Mouse (Mus musculus): ENCODE measurements around the gene Fasn.
A peak's percentile ranks its signal among the peaks of the same experiment; 100 is the strongest.
"Not testable (repeated sequence)": the region's sequence is repeated elsewhere in the genome, so short reads cannot be mapped to it uniquely, and the experiment has no call there.

Gene Fasn

DNA sequence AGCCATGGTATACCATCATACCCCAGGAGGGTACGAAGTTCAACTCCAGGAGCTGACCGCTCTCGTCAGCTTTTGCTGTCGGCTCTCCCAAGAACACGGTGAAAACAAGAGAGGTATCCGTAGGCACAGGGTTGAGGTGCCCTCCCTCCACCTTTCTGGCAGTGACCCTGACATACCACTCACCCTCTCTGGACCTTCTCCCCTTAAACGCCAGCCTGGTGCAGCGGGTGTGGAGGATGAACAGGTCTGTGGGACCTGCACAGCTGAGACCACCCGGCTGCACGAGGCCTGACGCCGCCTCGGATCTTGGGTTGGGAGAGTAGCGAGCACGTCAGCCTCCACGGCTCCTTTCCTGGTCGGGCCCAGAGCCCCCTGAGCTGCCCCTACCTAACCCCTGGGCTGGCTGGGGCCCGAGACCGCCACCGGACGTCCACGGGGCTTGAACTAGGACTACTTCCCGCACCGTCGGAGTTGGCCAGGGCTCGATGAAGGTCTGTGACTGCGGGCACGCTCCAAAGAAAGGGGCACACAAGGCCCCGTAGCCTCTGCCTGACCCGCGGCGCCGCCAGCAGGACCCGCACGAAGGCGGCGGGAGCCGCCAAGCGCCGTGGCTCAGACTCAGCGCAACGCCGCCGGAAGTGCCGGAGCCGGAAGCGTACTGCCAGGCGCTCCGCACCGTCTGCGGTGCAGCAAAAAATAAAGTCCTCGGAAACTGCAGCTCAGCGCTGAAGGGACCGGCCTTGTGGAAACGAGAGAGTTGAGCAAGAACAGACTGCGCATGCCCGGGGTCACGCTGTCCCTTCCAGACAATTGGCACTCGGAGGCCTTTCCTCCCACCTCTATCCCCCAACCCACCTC, 28.4 kb downstream of the Fasn start, which contains the start of gene Dus1l:
TSS of gene Dus1l (minus strand) at position 648 of the 858 bp plus-strand sequence.
- peak; percentile 90 for DNase-seq (ENCODE audit: low spot score)

DNA sequence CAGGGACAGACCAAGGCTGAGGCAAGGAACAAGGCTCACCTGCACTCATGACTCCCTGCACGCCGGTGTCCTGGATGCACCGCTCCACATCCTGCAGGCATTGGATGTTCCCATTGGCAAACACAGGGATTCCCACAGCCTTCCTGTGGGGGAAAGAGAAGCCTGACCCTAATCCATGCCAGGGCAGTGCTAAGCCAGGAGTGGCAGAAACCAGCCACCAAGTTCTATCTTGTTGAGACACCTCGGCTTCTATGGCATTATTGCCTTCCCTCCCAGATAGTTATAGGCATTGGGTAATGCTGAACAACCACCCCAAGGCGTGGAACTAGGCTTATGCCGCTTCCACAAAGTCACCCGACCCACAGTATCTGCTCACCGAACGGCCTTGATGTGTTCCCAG, 31.7 kb downstream of the Fasn start:
- no peak for DNase-seq (ENCODE audit: low spot score)

DNA sequence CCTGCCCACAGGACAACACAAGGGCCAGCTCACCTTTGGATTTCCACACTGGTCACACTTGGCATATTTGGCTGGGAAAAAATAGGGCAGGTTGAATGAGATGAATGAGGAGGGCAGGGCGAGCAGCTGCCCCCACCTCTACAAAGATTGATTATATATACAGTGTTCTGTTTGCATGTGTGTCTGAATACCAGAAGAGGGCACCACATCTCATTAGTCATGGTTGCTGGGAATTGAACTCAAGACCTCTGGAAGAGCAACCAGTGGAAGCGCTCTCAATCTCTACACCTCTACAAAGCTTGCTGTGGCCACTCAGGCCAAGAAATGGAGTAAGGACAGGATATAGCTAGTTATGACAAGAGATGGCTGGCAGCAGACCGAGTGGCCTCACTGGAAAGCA, 34.5 kb downstream of the Fasn start:
- no peak for DNase-seq (ENCODE audit: low spot score)

DNA sequence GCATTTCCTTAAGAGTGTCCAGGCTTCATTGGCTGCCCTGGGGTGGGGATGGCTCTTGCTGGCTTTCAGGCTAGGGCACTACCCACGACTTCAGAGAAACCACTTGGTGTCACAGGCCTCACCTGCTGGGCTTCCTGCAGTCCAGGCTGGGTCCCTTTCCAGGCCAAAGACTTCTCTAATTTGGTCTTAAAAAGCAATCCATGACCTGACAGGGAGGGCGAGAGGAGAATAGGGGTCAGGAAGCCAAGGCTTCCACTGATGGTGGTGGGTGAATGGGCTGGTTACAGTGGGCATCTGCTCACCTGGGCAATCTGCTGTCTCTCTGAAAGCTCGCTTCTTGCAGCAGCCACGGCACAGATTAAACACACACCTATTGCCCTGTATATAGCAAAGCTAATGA, 35.0 kb downstream of the Fasn start:
- DNase-seq (ENCODE audit: low spot score): no peak

DNA sequence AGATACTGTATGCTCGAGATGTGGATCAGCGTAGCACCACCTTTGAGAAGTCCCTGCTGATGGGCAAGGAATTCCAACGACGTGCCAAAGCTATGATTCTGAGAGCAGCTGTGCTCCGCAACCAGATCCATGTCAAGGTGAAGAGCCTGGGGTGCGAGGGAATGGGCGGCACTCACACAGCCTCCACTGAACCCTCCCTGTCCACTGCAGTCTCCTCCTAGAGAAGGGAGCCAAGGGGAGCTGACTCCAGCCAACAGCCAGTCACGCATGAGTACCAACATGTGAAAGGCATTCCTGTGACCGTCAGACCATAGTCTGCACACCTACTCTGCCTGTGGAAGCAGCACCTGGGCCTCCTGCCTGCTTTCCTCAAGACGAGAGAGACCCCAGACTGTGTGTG, 35.9 kb downstream of the Fasn start:
- DNase-seq (ENCODE audit: low spot score): not testable (repeated sequence)

DNA sequence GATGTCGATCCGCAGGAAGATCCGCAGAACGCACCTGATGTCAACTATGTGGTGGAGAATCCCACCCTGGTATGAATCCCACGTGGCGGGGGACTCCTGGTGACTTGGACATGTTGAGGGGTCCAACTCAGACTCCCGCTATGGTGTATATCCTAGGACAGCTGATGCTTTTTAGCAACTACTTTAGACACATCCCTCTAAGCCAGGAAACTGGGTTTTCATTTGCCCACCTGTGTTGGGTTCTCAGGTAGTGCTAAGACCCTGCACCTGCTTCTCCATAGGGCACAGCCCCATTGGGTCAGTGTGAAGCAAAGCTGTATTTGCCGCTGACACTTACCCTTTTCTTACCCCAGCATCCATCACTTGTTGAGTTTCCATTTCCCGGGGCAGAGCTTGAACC, 39.2 kb downstream of the Fasn start:
- no peak for DNase-seq (ENCODE audit: low spot score)

DNA sequence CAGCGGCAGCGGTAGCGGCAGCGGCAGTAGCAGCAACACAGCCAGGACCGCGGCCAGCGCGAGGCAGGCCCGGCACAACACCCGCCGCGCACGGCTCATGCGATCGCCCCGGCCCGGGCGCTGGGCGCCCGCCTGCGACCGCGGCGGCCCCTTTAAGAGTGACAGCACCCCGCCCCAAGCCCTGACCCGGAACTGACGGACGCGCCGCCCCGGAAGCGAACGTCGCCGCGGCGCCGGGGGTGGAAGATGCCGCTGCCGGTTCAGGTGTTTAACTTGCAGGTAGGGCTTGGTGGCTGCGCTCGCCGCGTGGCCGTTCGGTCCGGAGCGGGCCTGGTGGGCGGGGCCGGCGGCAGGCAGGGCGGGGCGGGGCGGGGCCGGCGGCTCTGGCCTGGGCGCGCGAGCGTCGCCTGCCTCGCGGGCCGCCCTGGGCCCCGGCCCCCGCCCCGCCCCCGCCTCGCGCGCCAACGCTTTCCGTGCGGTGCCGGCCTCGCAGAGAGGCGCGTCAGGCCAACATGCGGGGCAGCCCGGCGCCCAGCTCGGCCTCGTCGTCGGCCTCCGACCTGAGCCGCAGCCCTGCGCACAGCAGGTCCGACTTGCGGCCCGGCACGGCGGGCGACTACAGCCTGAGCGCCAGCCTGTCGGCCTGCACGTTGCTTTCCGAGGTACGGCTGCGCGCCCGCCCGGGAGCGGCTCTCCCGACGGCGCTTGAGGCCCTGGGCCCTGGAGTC, 40.1 kb downstream of the Fasn start, which contains the start of the genes Rfng and Gps1:
TSS of gene Rfng (minus strand) at position 144 of the 728 bp plus-strand sequence.
TSS of gene Gps1 (plus strand) at position 209 of the 728 bp plus-strand sequence.
- DNase-seq (ENCODE audit: low spot score): peak; percentile 48

DNA sequence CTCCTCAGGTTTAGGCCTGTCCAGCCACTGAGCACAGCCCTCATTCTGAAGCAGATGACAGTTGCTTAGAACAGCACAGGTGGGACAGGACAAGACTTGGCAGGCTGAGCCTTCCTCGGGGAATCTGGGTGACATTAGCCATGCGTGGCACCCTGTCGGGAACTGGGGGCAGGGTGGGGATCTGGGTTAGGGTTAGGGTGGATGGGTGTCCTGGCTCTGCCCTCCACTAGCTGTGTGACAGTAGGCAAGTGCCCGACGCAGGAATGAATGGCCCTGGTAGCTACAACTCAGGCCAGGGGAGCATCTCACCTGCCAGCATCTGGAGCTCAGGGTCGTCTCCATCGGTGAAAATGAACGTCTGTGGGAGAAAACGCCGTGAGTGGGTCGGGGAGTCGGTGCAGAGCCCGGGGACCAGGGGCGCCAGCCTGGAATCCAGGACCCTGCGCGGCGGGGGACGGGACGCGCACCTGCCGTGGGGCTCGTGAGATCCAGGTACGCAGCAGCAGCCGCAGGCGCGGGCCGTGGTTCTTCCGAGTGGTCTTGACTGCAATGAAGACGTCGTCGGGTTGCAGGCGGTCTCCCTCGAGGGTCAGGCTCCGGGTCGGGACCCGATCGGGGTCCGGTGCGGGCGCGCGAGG, 40.8 kb downstream of the Fasn start:
- no peak for DNase-seq (ENCODE audit: low spot score)

DNA sequence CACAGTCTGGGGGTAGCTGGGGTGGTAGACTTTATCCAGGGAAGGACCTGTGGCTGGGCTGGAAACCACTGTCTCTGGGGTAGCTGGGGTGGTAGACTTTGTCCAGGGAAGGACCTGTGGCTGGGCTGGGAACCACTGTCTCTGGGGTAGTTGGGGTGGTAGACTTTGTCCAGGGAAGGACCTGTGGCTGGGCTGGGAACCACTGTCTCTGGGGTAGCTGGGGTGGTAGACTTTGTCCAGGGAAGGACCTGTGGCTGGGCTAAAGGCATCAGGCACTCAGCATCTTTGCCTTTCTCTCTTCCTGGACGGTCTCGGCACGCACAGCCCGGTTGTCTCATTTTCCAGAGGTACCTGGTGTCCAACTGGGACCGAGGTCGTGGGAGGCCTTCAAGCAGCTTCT, 43.0 kb downstream of the Fasn start:
- not testable (repeated sequence) for DNase-seq (ENCODE audit: low spot score)

DNA sequence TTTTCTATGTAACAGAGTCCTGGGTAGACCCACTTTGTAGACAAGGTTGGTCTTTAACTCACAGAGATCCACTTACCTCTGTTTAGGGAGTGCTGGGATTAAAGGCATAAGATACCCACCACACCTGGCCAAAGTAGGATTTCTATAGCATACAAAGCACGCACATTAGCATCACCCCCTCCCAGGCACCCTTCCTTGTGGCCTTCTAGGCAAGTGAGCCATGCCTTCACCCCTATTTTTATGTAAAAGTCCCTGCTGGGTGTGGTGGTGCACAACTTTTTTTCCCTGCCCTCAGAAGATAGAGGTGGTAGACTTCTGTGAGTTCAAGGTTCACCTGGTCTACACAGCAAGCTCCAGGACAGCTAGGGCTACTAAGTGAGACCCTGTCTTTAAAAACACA, 44.5 kb downstream of the Fasn start:
- DNase-seq (ENCODE audit: low spot score): no peak

DNA sequence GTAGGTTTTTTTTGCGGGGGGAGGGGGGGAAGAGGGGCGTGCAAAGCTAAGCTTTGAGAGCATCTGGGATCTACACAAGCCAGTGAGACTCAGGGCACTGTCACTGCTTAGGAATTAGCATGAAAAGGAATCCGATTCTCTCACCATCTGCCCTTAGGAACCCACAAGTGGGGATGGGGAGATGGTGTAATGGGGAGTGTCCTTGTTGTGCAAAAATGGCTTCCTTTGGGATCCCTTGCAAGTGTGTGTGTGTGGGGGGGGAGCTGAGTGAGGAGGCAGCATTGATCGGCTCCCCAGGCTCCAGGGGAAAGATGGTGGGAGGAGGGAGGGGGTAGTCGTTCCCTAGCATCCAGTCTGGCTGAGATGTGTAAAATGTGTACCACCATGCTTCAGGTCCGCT, 47.2 kb downstream of the Fasn start:
- no peak for DNase-seq (ENCODE audit: low spot score)

DNA sequence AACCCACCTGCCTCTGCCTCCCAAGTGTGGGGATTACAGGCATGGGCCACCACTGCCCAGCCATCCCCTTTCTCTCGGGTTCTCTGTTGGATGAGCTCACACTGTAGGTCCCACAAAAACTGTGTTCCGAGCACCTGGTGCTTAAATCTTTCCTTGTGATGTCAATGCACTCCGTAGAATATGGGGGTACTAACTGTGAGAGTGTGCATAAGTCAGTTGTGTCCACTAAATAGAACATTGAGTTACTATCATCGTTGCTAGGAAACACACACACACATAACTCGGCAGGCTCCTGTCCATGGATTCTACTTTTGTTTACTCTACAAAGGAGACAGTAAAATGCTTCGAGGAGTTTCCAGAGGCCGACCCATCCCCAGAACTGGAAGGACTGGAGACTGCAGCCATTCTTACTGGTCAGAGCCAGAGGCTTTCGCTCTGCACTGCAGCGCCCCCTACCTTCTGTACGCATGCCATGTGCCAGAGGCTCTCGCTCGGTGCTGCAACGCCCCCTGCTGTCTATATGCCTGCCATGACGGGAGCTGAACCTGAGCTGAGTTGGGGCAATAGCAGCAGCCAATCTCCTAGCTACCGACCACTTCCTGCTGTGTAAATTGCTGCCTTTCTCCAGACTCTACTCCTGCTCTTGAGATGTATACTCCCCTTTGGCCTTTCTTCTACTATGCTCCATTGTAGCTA, 48.4 kb downstream of the Fasn start:
- DNase-seq (ENCODE audit: low spot score): peak; percentile 94

DNA sequence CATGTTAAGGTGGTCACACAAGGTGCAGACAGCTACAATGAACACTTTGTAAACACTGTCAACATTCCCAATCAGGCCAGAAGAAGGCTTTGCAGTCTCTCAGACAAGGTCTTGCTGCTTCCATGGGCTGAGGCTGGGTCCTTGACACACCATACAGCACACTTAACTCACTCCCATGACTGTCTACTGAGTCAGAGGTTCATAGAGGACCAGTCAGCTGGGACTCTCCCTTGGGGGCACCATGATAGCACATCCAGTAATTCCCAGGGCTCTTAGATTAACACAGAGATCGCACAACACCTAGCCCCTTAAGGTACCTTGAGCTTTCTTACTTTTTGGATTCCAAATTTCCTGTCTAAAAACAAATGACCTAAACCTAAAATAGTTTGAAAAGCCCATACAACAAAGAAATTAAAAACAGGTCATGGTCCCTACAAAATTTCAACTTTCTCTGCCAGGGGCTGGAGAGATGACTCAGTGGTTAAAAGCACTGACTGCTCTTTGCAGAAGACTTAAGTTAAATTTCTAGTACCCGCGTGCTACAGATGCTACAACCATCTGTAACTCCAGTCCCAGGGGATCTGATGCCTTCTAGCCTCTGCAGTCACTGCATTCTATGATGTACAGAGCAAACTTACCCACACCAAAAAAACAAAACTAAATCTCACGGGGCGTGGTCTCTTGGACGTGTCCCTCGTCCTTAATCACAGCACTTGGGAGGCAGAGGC, 50.7 kb downstream of the Fasn start:
- DNase-seq (ENCODE audit: low spot score): no peak

DNA sequence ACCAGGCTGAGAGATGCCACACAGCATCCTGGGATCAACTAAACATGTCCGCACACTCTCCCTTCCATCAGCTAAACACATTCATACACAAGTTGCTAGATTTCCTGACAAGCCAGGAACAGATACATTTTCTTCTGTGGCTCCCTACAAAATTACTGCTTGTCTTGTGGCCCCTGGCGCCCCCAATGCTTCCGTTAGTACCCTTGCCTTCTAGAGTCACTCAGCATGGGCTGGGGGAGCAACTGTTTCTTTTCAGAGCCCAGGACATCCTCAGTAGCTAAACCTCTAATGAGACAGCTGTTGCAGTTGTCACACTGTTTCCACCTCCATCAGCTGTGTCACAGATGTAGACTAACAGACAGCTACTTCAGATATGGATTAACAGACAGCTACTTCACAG, 51.6 kb downstream of the Fasn start:
- DNase-seq (ENCODE audit: low spot score): no peak

DNA sequence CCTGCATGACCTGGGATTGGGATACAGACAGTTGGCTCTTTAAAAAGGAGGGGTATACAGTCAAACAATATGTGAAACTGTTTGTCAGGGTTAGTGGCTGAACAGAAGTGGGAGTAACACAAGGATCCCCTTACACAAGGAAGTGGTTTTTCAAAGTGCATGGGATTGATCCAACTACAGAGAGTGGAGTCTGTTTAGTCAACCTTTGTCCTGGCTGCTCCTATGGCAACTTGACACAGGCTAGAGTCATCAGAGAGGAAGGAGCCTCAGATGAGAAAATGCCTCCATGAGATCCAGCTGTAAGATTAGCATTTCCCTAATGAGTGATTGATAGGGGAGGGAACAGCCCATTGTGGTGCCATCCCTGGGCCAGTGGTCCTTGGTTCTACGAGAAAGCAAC, 56.1 kb downstream of the Fasn start:
- DNase-seq (ENCODE audit: low spot score): no peak

DNA sequence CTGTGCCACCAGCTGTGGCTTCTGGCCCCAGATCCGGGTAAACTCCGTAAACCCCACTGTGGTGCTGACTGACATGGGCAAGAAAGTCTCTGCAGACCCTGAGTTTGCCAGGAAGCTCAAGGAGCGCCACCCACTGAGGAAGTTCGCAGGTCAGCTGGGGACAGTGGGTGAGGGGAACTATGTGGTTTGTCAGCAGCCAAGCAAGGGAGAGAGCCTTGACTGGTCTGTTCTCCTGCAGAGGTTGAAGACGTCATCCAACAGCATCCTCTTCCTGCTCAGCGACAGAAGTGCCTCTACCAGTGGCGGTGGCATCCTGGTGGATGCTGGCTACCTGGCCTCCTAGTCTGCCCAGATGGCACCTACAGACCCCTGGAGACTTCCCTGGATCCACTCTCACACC, 57.3 kb downstream of the Fasn start:
- not testable (repeated sequence) for DNase-seq (ENCODE audit: low spot score)

DNA sequence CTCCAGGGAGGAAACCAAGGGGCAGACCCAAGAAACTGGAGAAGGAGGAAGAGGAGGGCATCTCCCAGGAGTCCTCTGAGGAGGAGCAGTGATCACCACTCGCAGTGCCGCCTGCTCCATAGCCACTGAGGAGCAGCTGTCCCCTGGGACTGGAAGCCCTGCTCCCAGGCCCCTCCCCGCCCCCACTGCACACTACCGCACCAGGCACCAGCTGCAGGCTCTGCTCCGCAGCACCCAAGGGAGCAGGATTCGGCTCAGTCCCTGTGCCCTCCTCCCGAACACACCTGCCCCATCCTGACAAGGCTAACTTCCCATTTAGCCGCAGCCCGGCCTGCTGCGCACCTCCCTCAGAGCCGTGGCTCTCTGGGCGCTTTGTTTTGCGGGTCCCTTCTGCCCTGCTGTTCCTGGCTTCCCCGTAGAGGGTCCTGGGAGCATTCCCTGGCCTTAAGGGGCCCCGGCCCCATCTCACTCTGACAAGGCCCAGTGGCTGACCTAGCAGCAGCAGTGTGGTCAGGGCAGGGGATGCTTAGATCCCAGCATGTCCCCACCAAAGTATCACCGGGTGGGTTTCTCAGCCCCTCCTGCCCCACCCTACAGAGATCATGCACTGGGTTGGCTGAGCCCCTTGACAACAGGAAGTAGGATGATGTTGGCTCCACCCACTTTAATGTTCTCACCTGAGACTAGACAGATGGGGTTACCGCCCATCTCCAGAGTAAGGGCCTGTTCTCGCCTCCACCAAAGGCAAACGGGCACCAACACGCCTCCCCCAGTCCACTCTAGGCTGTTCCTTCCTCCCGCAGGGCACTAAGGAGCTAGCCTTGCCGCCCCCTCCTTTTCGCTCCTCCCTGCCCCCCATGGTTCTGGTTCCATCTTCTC, 61.0 kb downstream of the Fasn start:
- DNase-seq (ENCODE audit: low spot score): not testable (repeated sequence)

DNA sequence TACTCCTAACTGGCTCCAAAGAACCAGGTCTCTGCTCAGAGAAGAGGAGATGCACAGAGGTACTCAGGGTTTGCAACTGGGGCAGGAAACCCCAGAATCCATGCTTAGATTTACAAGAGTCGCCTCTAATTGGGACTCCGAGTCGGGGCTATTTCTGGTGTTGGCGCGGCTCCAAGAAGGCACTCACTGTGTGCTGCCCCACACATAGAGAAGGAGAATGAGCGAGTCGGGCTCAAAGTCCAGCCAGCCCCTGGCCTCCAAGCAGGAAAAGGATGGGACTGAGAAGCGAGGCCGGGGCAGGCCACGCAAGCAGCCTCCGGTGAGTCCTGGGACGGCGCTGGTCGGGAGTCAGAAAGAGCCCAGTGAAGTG, 61.7 kb downstream of the Fasn start, which contains the start of gene Hmga1b:
TSS of gene Hmga1b (plus strand) at position 123 of the 370 bp plus-strand sequence.
- not testable (repeated sequence) for DNase-seq (ENCODE audit: low spot score)

DNA sequence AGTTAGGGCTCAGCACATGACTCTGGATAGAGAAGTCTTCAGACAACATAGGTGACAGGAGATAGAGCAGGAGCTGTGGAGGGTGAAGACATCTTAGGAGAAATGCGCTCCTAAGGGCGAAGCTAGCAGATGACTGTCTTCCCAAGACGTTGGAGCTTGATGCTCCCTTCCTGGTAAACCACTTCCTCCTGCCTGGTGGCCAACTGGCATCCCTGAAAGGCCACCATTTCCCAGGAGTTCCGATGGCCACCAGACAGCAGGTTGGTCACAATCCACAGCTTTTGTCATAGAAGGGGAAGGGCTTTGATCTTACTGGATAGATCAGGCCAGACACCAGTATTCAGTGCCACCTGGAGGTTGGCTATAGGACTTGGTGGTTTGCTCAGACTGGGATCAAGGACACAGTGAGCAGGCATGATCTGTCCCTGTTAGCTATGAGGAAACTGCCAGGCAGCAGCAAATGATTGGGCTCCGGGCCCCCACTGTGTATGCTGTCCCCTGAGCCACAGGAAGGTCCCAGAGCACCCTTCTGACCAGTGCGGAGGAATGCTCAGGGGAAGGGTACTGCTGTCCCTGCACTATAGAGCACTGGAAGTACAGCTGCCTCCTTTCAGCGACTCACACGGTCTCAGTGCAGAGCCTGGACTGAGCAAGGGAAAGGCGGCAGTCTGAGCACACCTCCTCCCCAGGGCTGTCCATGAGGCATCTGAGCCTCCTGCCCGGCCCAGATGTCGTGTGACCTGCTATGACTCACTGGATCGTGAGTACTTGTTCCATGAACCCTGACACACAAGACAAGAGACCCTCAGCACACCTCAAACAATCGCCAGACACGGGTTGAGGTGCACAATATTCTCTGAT, 62.3 kb downstream of the Fasn start:
- no peak for DNase-seq (ENCODE audit: low spot score)

Data from urinary bladder, postnatal 10 days (tissue).